Mouse (Mus musculus) cerebellum, adult 11 months (tissue): ENCODE results near the gene Dmac2.
A peak's percentile ranks its signal among the peaks of the same experiment; 100 is the strongest.
"Not testable (repeated sequence)": the region's sequence is repeated elsewhere in the genome, so short reads cannot be mapped to it uniquely, and the experiment has no call there.

Experiments
- DNase-seq: peaks from one replicate; pipeline ENCODE4 v3.0.0; 2022

The Dmac2 gene

DNA sequence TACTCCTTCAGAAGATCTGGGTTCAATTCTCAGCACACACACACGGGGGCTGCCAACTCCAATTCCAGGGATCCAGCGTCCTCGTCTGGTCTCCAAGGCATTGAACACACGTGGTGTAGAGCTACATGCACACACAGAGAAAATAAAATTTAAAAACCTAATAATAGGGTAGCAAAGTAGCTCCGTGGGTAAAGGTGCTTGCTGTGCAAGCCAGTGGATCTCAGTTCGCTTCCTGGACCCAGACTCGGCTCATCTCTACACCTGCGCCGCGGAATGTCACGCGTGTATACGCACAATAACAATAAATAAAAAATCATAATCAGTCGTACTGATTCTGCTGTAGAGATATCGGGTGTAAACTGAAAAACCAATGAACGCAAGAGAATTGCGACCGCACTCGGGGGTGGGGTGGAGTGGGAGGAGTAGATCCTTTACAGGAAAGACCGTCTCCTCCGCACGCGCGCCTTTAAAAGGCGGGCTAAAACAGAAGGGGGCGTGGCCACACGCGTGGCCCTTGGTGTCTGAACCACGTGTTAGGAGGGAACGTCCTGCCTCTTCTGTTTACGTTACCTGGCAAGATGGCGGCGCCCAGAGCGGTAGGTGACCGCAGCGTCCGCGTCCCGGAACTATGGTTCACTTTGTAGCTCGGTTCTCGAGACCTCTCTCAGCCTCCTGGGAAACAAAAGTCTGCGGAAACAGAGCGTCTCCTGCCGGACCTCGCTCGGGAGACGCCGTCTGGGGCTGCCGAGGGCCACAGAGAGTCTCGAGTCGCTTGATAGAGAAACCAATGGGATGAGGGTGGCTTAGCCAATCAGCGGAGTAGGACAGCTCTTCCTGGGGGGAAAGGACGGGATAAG lies at the start of gene Dmac2:
Gene Dmac2 (plus strand): TSS at position 550 of the 857 bp plus-strand sequence.
- DNase-seq, result peak; percentile 94

GRCm38 (mm10) chr7:25573806-25574205 lies 45.4 kb upstream of the Dmac2 start:
- not testable (repeated sequence) for DNase-seq

DNA sequence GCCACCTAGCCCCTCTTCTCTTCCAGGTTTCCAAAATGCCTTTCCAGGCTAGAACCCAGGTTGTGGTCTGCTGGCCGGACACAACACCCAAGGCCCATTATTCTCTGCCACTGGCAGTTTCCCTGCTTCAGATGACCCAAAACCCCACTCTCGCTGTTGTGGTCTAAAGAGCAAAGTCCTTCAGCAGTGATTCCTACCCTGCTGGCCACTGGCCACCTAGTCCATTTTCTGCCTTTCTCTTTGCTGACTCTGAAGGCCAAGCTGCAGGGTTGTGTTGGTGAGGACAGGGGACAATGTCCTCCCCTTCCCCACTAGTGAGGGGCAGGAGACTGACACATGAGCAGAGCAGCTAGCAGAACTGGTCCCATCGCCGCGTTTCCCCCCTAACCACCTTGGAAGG lies 44.1 kb upstream of the Dmac2 start:
- no peak for DNase-seq

- no peak for DNase-seq
These were observed 43.3 kb upstream of the Dmac2 start for GRCm38 (mm10) chr7:25575870-25576269.

DNA sequence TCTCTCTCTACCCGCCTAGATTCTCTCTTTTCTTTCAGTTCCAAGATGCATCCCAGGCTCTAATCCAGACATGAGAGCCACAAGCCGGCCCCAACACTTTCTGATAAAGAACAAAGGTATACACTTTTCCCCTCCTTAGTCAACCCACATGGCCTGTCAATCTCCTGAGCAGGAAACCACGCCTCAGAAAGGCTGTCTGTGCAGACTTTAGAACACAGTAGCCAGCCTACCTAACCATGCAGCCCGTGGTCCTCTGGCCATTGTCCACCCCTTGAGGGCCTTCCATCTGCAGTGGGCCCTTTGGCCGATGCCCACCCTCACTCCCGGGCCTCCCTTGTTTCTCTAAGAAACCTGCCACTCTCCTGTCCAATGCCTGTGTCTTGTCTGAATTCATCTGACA lies 42.9 kb upstream of the Dmac2 start:
- DNase-seq, result not testable (repeated sequence)

GRCm38 (mm10) chr7:25576793-25577437 lies 42.3 kb upstream of the Dmac2 start:
- DNase-seq, result not testable (repeated sequence)

GRCm38 (mm10) chr7:25579441-25579840 lies 39.8 kb upstream of the Dmac2 start:
- DNase-seq, result no peak

- DNase-seq, result no peak
These were observed 36.9 kb upstream of the Dmac2 start for GRCm38 (mm10) chr7:25582301-25582810.

- DNase-seq, result no peak
These were observed 34.6 kb upstream of the Dmac2 start for GRCm38 (mm10) chr7:25584651-25585050.

DNA sequence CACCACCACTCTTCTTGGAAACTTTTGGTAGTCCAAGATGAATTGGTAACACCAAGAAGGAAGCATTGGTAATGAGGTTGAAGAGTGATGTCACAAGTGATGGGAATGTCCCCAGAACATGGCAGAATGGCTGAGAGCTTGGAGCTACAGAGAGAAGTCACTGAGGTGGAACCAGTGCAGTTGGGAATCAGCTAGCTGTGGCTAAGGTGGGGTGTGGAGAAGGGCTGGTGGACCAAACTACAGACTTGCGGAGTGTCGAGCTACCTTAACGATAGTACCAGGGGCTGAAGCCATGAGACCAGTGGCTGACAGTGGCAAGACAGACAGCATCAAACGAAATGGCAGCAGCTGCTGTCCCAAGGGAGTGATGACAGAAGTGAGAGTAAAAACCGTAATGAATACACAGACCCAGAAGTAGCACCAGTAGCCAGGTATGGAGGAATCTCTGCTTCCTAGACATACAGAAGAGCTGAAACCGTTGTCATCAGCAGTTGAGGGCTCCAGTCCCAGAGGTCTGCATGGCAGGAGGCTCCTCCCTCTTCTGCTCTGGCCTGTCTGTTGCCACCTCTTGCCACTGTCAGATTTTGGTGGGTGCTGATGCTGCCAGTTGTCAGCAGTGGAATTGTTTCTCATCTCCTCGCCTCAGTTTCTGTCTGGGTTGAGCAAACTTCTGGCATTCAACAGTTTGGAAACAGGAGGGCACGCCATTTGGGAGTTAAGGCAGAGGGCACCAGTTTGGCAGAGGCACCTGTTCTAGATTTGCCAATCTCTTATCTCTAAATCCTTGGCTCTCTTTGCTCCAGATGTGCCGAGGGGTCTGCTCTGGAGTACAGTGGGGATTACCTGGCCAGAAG lies 33.6 kb upstream of the Dmac2 start:
- no peak for DNase-seq

DNA sequence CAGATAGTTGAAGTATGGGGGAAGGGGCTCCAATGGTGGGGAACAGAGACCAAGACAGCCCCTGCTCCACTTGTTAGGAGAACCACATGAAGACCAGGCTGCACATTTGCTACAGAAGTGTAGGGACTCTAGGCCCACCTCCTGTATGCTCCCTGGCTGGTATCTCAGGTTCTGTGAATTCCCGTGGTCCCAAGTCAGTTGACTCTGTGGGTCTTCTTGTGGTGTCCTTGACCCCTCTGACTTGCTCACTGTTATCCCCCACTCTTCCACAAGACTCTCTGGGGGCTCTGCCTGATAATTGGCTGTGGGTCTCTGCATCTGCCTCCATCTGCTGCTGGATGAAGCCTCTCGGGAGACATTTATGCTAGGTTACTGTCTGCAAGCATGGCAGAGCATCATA lies 28.0 kb upstream of the Dmac2 start:
- DNase-seq, result no peak

GRCm38 (mm10) chr7:25593859-25594258 lies 25.4 kb upstream of the Dmac2 start:
- no peak for DNase-seq

GRCm38 (mm10) chr7:25599663-25600062 lies 19.6 kb upstream of the Dmac2 start:
- peak; percentile 51 for DNase-seq

- DNase-seq, result no peak
These were observed 18.5 kb upstream of the Dmac2 start for GRCm38 (mm10) chr7:25600666-25601065.

DNA sequence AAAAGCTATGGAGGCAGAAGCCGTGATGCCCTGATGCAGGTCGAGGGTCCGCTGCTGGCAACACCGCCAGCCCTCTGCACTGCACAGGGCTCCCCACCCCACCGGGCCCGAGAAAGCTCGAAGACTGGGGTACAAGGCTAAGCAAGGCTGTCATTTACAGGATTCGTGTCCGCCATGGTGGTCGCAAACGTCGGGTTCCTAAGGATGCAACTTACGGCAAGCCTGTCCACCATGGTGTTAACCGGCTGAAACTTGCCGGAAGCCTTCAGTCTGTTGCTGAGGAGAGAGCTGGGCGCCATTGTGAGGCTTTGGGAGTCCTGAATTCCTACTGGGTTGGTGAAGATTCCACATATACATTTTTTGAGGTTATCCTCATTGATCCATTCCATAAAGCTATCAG lies 17.9 kb upstream of the Dmac2 start:
- DNase-seq, result no peak

DNA sequence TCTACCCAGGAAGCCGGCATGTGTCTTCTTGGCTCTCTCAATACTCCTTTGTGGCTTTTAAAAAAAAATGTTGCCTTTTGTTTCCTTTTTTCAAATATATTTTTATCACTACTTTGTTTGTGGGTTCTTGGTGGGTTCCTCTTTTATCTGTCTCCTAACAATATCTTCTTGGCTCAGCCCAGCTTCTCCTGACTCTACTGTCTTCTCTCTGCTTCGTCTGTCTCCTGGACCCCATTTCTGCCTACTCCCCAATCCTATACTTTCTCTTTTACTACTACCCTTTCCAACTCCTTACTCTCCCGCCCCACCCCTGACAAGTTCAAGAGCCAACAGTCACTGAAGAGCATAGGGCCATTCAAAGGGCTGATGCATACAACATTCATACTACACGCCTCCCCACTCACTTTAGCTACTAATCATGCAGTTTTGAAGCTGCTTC lies 12.6 kb upstream of the Dmac2 start:
- no peak for DNase-seq

- DNase-seq, result no peak
These were observed 12.0 kb upstream of the Dmac2 start for GRCm38 (mm10) chr7:25607196-25607595.

DNA sequence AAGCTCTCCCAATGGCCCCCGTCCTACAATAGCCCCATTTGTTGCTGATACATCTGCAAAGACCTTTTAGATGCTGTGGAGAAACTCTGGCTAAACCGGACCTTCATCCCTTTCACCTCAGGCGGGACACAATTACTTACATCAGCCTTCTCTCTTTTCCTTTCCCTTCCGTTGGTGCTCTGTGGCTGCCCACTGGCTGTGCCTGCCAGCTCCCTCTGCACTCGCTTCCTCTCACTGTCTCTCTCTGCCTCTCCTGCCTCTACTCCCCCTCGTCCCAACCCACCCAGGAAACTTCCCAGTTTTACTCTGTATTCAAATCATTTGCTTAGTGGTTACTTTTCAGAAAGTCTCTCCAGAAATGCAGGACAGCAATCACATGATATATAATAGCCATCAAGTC lies 9.2 kb upstream of the Dmac2 start:
- DNase-seq, result no peak

DNA sequence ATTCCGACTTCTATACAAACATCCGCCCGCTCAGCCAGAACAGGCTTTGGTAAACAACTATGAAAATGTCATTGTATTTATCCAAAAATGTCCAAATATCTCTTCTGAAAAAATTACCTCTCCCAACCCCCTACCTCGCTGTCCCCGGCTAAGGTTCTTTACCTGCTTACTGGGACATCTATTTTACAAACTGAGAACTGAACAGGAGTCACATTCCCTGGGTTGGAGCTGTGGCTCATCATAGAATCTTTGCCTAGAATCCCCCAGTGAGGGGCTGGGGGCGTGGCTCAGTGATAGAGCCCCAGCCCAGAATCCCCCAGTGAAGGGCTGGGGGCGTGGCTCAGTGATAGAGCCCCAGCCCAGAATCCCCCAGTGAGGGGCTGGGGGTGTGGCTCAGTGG lies 7.7 kb upstream of the Dmac2 start:
- no peak for DNase-seq

- DNase-seq, result no peak
These were observed 5.1 kb upstream of the Dmac2 start for GRCm38 (mm10) chr7:25614086-25614485.

- no peak for DNase-seq
These were observed 4.1 kb upstream of the Dmac2 start for GRCm38 (mm10) chr7:25614831-25615705.

DNA sequence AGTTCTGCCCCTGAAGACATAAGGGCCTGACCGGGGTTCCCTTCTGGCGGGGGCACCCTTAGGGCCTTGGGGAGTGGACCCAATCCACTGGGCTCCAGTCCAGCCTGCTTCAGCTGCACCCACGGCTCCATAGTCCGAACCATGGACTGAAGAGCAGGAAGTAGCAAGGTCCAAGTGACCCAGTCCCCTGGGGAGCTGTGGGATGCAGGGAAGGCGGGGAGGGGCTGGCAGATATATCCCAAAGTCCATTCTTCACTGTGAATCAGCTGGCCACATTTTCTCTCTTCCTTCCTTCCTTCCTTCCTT lies 3.6 kb upstream of the Dmac2 start, which contains the start of gene Erich4:
Gene Erich4 (minus strand): TSS at position 187 of the 306 bp plus-strand sequence.
- DNase-seq, result no peak
